Mouse (Mus musculus) kidney, postnatal 25 days (tissue): Measurements from ENCODE around the gene Aff3.

ENCODE experiments used
- DNase-seq, 2 experiments: peaks; one replicate each; pipeline ENCODE4 v3.0.0; 2021; ENCODE audit warnings: mixed read lengths in 2 of 2

Aff3 gene

GRCm38 (mm10) chr1:38595311-38595710, 69.4 kb downstream of the Aff3 start:
- no peak for DNase-seq

- DNase-seq: no peak
Observed at GRCm38 (mm10) chr1:38594766-38595165, 70.0 kb downstream of the Aff3 start.

DNA sequence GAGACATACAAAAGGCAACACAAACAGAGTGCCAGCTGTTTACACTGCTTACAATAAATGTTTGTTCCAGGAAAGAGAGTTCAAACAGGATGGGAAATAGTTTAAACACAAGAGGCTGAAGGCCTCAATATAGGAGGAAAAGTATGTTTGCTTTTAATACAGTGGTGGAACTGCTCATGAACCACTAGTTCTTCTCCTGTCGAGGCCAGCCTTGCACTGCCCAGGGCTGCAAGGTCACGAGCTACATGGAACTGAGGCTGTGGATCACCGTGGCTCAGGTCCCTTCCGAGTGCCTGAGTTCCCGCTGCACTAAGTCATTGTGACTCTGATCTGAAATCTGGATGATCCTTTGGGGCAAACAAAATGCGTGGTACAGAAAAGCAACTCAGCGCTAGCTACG, 73.6 kb downstream of the Aff3 start:
- no peak for DNase-seq

GRCm38 (mm10) chr1:38588741-38589140, 76.0 kb downstream of the Aff3 start:
- no peak for DNase-seq

GRCm38 (mm10) chr1:38582328-38582727, 82.4 kb downstream of the Aff3 start:
- no peak for DNase-seq

DNA sequence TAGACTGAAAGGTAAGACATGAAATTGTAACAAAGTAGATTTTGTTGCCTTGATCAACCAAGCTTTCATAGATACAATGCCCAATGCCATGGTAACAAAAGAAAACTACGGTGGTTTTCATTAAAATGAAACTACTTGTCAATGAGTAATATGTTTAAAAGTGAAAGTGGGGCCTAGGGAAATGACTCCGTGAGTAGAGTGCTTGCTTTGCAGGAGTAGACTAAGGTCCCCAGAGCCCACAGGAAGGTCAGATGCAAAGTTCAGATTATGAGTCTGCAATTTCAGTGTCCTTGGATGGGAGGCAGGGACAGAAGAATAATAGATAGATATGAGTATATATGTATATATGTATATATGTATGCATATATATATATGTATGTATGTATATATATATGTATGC, 84.2 kb downstream of the Aff3 start:
- no peak for DNase-seq

- DNase-seq: no peak
Observed at GRCm38 (mm10) chr1:38578339-38578738, 86.4 kb downstream of the Aff3 start.

- no peak for DNase-seq
Observed at GRCm38 (mm10) chr1:38567791-38568190, 97.0 kb downstream of the Aff3 start.

- DNase-seq: no peak
Observed at GRCm38 (mm10) chr1:38566101-38566678, 98.6 kb downstream of the Aff3 start.

DNA sequence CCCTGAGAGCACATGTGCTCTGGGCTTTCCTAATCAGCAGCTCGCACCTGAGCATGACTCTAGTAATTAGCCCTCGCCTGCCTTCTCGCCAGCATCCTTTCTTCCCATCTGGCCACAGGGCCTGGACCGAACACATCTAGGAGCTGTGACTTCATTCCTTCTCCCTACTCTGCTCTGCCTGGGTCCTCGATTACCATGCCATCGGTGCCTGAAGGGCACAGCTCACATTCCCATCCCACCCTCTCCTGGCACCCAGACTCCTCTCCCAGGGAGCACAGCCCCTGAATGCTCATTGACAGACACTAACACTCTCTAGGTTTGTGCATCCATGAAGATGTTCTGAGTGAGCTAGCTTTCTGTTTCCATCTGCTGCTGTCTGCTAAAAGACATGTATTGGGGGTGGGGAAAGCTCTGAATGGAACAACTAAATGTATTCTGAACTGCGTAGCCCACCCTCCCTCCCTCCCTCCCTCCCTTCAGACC, 99.4 kb downstream of the Aff3 start:
- DNase-seq: no peak

DNA sequence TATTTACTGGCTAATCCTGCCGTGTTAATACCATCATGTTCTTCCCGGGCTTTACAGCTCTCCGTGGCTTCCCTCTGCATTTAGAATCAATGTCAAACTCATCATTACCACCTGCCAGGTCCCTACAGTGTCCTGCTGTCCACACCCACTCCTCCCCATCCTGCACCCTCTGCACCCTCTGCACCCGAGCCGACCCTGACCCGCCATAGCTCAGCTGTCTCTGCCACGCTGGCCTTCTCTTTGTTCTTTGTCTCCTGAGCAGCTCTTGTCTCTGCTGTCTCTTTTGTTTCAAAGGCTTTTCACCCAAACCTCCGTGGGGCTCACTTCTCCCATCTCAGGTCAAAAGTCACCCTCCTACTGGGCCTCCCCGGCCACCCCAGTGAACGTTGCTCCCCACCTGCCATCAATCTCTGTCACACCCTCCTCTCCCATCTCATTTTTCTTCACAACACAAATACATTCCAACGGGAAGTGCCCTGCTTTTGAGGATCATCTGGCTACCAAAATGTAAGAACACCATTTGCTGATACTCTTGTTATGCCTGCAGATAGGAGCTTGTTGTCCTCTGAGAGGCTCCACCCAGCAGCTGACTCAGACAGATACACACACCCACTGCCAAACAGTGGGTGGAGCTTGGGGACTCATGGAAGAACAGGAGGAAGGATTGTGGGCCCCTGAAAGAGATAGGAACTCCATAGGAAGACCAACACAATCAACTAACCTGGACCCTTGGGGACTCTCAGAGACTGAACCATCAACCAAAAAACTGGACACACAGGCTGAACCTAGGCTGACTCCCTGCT, 102.2 kb downstream of the Aff3 start:
- no peak for DNase-seq

DNA sequence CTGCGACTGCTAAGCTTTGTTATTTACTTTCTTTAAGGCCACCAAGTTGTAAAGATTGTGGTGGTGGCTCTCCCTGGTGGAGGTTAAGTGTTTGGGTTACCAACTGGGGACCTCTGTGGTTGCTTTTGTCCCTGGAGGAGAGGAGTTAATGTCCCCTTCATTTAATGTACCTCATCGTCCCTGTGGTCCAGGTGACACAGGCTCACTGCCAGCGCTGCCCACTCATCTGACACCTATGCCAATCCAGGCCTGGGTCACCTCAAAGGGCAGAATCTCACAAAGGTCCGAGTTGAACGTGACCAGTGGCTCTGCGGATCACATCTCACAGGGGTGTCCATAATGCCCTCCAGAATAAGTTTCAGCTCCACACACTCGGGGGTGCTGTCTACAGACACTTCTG, 103.4 kb downstream of the Aff3 start:
- DNase-seq: no peak

DNA sequence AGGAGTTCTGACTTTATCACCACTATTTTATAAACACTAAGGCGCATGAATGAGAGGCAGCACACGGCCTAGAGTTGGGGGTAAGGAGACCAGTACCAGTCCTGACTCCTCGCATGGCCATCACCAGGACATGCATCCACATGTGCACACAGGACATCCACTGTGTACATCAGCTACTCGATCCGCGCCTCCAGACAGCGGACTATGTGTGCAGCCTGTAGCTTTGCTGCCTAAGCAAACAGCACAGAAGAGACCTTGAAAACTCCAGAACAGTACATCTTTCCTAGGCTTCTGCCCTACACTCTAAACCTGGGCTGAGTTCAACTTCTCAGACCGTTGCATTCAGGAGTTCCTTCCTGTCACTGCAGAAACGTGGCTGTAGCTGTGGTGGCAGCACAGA, 104.1 kb downstream of the Aff3 start:
- DNase-seq: no peak

GRCm38 (mm10) chr1:38557615-38558014, 107.1 kb downstream of the Aff3 start:
- no peak for DNase-seq

GRCm38 (mm10) chr1:38554546-38554945, 110.2 kb downstream of the Aff3 start:
- DNase-seq: no peak

DNA sequence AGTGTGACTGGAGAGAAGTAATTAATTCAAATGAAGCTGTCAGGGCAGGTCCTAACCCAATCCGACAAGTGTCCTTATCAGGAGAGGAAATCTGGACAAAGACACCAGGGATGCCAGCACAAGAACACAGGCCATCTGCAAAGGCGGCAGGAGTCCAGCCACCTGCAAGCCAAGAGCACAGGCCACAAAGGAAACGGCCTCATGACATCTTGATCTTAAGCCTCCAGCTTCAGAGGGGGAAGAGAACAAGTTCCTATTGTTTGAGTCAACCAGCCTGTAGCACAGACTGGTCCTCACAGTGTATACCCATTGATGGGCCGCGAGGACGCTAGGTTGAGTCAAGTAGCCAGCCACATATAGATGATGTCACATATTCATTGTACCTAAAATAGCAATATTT, 111.7 kb downstream of the Aff3 start:
- no peak for DNase-seq

DNA sequence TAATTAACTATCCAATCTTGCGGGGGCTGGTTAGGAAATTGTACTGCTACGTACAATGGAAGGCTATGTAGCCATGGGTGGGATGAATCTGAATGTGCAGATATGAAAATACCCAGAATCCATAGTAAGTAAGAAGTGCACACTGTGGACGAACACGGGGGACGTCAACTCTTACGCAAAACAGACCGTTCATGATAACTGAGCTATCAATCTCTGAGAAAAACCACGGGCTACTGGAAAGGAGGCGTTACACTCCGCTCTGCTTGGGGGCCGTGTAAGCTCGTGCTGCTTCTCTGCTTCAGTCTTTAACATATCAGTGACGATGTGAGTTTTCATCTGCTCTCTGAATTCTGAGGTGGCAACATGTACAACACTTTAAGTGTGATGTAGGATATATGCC, 114.2 kb downstream of the Aff3 start:
- DNase-seq: no peak

GRCm38 (mm10) chr1:38548671-38549661, 115.8 kb downstream of the Aff3 start:
- no peak for DNase-seq

GRCm38 (mm10) chr1:38547685-38548084, 117.1 kb downstream of the Aff3 start:
- DNase-seq: no peak

- DNase-seq: no peak
Observed at GRCm38 (mm10) chr1:38546696-38547095, 118.1 kb downstream of the Aff3 start.

- peak in 1 of 2 experiments; percentile 16 for DNase-seq
Observed at GRCm38 (mm10) chr1:38545282-38545945, 119.3 kb downstream of the Aff3 start.

- no peak for DNase-seq
Observed at GRCm38 (mm10) chr1:38544501-38544900, 120.3 kb downstream of the Aff3 start.

- no peak for DNase-seq
Observed at GRCm38 (mm10) chr1:38541536-38541935, 123.2 kb downstream of the Aff3 start.
